Mouse (Mus musculus): ENCODE results near the gene Shisa7. TPM values are rescaled to one million over a fixed set of nuclear protein-coding genes. Genes with fewer than 3 reads are reported as not detected.

The Shisa7 gene
- polyA plus RNA-seq (2015; fragmentation: Nextera tagmentation; extraction: Ambion mirVana): 0.04 TPM in 1 of 2 replicates, not detected in the other

DNA sequence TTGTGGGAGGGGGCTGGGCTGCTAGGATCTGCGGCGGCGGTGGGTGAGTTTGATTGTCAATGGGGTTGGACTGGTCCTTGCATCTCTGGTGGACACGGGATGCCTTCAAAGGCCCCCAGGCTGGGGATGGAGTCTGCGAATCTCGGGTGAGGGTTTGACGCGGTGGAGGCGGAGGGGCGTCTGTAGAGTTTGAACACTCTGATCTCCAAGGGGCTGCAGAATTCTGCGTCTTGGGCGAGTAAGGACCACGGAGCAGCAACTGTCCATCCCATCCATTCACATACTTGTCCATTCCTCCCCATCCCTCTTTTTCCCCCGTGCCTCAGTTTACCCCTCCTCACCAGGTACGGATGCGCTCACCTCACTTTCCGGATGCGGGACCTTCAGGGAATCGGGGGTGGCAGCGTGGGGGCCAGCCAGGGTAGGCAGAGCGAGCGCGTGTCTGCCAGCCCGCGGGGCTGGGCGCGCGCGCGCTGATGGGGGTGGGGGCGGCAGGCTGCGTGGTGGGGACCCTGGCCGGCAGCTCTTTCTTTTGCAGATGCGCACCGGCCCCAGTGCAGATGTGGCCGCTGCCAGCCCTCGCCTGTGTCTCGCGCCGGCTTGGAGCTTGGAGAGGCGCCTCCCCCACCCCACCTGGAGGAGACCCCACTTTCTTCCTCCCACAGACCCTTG lies at the start of gene Shisa7:
TSS of gene Shisa7 (minus strand) at position 452 of the 672 bp plus-strand sequence.

DNA sequence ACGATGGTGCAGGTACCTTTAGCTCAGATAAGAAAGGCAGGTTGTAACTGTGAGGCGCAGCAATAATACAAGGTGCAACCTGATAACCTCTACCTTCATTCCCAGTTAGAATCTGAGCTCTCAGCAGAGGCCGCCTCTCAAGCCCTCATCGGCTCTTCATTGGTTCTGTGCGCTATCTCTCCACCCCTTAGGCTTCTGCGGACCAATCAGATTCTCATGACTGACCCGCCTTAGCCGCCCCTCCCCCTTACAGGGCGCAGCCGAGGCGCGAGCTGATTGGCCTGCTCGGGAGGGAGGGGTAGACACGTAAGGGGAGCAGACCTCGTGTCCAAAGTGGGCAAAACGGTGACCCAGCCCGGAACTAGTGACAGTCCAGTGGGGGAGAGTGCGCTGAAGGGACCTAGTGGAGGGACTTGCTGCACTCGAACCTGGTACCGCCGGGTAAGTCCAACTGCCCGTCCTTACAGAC lies 32.3 kb upstream of the Shisa7 start, which contains the start of gene Isoc2a:
TSS of gene Isoc2a (plus strand) at position 401 of the 469 bp plus-strand sequence.

DNA sequence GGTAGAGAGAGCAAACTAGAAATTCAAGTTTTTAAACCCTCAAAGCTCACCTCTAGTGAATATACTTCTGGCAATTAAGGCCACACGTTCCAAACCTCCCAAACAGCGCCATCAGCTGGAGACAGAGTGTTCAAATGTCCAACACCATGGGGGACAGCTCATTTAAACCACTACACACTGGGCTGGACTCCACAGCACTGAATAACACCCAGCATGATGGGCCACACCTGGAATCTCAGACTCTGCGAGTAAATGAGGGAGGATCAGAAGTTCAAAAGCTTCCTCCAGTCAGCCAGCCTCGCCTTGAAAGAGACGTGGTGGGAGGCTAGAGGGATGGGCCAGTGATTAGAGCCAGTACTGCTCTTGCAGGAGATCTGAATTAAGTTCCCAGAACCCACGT lies 25.6 kb upstream of the Shisa7 start, which contains the start of gene Isoc2b:
TSS of gene Isoc2b (minus strand) at position 126 of the 400 bp plus-strand sequence.

DNA sequence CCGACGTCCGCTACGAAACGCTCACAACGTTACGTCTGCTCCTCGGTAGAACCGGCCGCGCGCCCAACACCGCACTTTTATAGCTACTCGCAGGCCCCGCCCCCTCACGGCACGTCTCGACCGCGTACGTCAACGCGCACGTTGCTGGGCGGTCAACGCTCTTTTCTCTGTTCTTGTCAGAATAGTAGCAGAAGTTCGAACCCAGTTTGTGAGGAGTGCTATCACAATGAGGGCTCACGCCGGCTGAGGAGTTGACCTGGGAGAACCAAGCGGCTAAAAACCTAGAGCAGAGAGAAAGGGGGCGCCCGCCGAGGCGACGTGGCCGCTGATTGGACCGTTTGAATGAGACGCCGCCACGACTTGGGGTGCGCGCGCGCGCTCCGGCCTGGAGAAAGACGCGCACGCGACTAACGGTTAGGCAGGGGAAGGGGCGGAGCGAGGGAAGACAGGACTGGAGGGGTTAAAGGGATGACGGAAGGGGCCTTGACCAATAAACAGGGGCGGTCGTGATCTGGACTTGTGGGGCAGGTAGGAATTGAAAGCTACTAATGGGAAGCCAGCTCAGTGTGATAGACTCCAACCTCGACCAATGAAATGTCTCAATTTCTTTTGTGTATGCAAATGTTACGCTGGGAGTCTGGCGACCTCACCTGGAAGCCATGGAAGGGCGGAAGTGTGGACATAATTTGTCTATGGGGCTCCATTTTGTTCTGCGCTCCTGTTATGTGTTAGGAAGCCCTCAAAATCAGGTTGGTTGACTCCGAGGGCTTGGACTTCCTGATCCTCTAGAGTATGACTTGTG lies 32.0 kb downstream of the Shisa7 start, which contains the start of gene Ube2s:
TSS of gene Ube2s (minus strand) at position 288 of the 802 bp plus-strand sequence.

DNA sequence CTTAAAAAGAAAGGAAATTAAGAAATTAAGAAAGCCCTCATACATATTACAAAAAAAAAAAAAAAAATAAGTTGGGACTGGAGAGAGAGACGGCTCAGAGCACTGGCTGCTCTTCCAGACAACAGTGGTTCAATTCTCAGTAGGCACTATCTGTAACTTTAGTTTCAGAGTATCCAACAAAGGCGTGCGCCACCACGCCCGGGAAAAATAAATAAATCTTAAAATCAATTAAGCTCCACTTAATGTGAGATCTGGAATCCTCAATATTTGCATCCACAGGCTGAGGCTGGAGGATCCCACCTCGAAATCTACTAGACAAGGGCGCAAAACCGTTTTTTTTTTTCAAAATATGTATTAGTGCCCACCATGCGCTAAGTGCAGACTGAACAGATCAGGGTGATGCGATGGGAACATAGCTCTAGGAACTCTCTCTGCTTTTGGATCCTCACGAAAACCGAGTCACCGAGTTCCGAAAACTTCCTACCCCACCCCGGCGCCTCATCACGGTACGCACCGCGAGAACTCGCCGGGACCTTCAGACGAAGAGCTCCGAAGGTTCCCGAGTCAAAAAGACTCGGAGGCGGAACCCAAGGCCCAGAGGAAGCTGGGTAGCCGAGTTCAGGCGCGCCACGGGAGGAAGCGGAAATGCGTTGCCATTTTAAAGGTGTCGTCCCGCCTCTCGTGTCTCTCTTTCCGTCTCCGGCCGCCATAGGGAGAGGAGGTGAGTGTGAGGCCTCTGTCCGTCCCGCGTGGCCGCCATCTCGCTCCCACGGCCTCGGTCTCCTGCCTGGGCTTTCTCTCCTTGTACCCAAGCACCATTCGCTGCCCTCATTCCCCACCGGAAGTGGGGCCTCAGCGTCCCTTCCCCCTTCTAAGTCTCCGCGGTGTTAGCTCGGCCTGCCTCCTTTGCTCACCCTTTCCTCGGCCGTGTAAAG lies 52.0 kb downstream of the Shisa7 start, which contains the start of gene Rpl28:
TSS of gene Rpl28 (plus strand) at position 597 of the 935 bp plus-strand sequence.

DNA sequence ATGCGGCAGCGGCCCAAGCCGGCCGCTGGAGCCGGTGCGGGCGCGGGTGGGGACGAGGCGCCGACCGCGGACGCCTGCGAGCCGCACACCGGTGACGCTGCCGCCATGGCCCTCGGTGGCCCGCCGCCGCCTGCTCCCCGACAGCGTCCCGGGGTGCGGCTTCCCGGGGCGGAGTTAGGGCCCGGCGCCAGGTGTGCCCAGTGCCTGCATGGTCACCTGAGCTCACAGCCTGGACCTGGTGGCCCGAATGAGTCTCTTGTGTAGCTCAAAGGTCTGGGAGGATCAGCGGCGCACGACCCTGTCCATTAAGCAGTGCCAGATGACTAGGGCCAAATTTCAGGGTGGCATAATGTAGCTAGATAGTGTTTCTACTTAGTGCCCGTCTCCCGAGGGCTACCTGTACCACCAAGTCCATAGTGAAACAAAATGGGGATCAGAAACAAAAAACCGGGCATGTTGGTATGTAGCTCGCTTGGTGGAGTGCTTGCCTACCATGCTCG lies 55.0 kb downstream of the Shisa7 start, which contains the start of gene Tmem238:
TSS of gene Tmem238 (minus strand) at position 221 of the 500 bp plus-strand sequence.

DNA sequence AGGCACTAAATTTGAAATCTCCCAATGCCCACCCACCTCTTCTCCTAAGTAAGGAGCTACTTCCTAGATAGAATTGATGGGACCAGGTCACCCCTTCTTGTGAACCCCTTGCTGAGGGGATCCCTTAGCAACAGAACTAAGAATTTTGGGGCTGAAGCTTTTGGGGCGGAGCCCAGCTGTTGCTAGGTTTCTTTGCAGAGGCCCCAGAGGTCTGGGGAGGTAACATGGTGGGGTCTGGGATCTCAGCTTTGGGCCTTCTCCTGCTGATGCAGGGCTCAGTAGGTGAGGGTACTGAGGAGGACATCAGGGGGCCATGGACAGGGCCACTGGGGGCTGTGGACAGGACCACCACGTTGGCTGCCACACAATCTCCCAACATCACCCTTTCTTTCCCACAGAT lies 61.7 kb downstream of the Shisa7 start, which contains the start of the genes Il11 and Tmem190:
TSS of gene Il11 (minus strand) at position 101 of the 400 bp plus-strand sequence.
TSS of gene Tmem190 (plus strand) at position 179 of the 400 bp plus-strand sequence.

Other genes starting within 250 kb of the Shisa7 start
- gene Ptprh, start 240.7 kb downstream of the Shisa7 start, polyA plus RNA-seq (2015; fragmentation: Nextera tagmentation; extraction: Ambion mirVana): not detected in 2 replicates
- 12.8 and 16.5 TPM in 2 replicates for gene Tmem86b, start 213.3 kb downstream of the Shisa7 start, polyA plus RNA-seq (2015; fragmentation: Nextera tagmentation; extraction: Ambion mirVana)
- 9.6 and 9.8 TPM in 2 replicates for gene Ppp6r1, start 185.7 kb downstream of the Shisa7 start, polyA plus RNA-seq (2015; fragmentation: Nextera tagmentation; extraction: Ambion mirVana)
- 62.4 and 63.5 TPM in 2 replicates for gene Hspbp1, start 159.6 kb downstream of the Shisa7 start, polyA plus RNA-seq (2015; fragmentation: Nextera tagmentation; extraction: Ambion mirVana)
- gene Brsk1, start 154.1 kb downstream of the Shisa7 start, polyA plus RNA-seq (2015; fragmentation: Nextera tagmentation; extraction: Ambion mirVana): 0.45 and 0.54 TPM in 2 replicates
- gene Tmem150b, start 119.4 kb downstream of the Shisa7 start, polyA plus RNA-seq (2015; fragmentation: Nextera tagmentation; extraction: Ambion mirVana): 0.69 and 0.80 TPM in 2 replicates
- 65.7 and 81.8 TPM in 2 replicates for gene Kmt5c, start 104.6 kb downstream of the Shisa7 start, polyA plus RNA-seq (2015; fragmentation: Nextera tagmentation; extraction: Ambion mirVana)
- 157 and 188 TPM in 2 replicates for gene Cox6b2, start 91.6 kb downstream of the Shisa7 start, polyA plus RNA-seq (2015; fragmentation: Nextera tagmentation; extraction: Ambion mirVana)
- not detected in 2 replicates for gene Fam71e2, start 73.4 kb downstream of the Shisa7 start, polyA plus RNA-seq (2015; fragmentation: Nextera tagmentation; extraction: Ambion mirVana)
- gene Il11, start 61.8 kb downstream of the Shisa7 start, polyA plus RNA-seq (2015; fragmentation: Nextera tagmentation; extraction: Ambion mirVana): 0.12 and 0.15 TPM in 2 replicates
- gene Tmem190, start 61.8 kb downstream of the Shisa7 start, polyA plus RNA-seq (2015; fragmentation: Nextera tagmentation; extraction: Ambion mirVana): not detected in 2 replicates
- 22.1 and 25.2 TPM in 2 replicates for gene Tmem238, start 55.0 kb downstream of the Shisa7 start, polyA plus RNA-seq (2015; fragmentation: Nextera tagmentation; extraction: Ambion mirVana)
- 423 and 433 TPM in 2 replicates for gene Rpl28, start 51.8 kb downstream of the Shisa7 start, polyA plus RNA-seq (2015; fragmentation: Nextera tagmentation; extraction: Ambion mirVana)
- 251 and 289 TPM in 2 replicates for gene Ube2s, start 32.1 kb downstream of the Shisa7 start, polyA plus RNA-seq (2015; fragmentation: Nextera tagmentation; extraction: Ambion mirVana)
- 3.9 and 4.3 TPM in 2 replicates for gene Isoc2b, start 25.6 kb upstream of the Shisa7 start, polyA plus RNA-seq (2015; fragmentation: Nextera tagmentation; extraction: Ambion mirVana)
- gene Isoc2a, start 32.5 kb upstream of the Shisa7 start, polyA plus RNA-seq (2015; fragmentation: Nextera tagmentation; extraction: Ambion mirVana): 0.66 and 0.74 TPM in 2 replicates
- not detected in 2 replicates for gene Gm36210, start 61.8 kb upstream of the Shisa7 start, polyA plus RNA-seq (2015; fragmentation: Nextera tagmentation; extraction: Ambion mirVana)
- gene Zfp628, start 70.5 kb upstream of the Shisa7 start, polyA plus RNA-seq (2015; fragmentation: Nextera tagmentation; extraction: Ambion mirVana): 2.2 and 2.6 TPM in 2 replicates
- gene Nat14, start 77.3 kb upstream of the Shisa7 start, polyA plus RNA-seq (2015; fragmentation: Nextera tagmentation; extraction: Ambion mirVana): 0.62 and 0.71 TPM in 2 replicates
- gene Ssc5d, start 81.1 kb upstream of the Shisa7 start, polyA plus RNA-seq (2015; fragmentation: Nextera tagmentation; extraction: Ambion mirVana): 0.30 and 0.31 TPM in 2 replicates
- not detected in 2 replicates for gene Sbk2, start 119.7 kb upstream of the Shisa7 start, polyA plus RNA-seq (2015; fragmentation: Nextera tagmentation; extraction: Ambion mirVana)
- gene Sbk3, start 126.5 kb upstream of the Shisa7 start, polyA plus RNA-seq (2015; fragmentation: Nextera tagmentation; extraction: Ambion mirVana): not detected in 2 replicates
- 6.4 and 9.8 TPM in 2 replicates for gene Zfp579, start 151.5 kb upstream of the Shisa7 start, polyA plus RNA-seq (2015; fragmentation: Nextera tagmentation; extraction: Ambion mirVana)
- 10.6 and 10.8 TPM in 2 replicates for gene Zfp524, start 169.7 kb upstream of the Shisa7 start, polyA plus RNA-seq (2015; fragmentation: Nextera tagmentation; extraction: Ambion mirVana)
- 14.5 and 16.2 TPM in 2 replicates for gene Fiz1, start 170.0 kb upstream of the Shisa7 start, polyA plus RNA-seq (2015; fragmentation: Nextera tagmentation; extraction: Ambion mirVana)
- 3.6 and 5.3 TPM in 2 replicates for gene Gm44973, start 170.8 kb upstream of the Shisa7 start, polyA plus RNA-seq (2015; fragmentation: Nextera tagmentation; extraction: Ambion mirVana)
- 2.8 and 4.2 TPM in 2 replicates for gene Zfp865, start 175.7 kb upstream of the Shisa7 start, polyA plus RNA-seq (2015; fragmentation: Nextera tagmentation; extraction: Ambion mirVana)
- gene Ccdc106, start 175.9 kb upstream of the Shisa7 start, polyA plus RNA-seq (2015; fragmentation: Nextera tagmentation; extraction: Ambion mirVana): 0.67 and 0.95 TPM in 2 replicates
- not detected in 2 replicates for gene 4632433K11Rik, start 189.4 kb upstream of the Shisa7 start, polyA plus RNA-seq (2015; fragmentation: Nextera tagmentation; extraction: Ambion mirVana)
- gene Zfp784, start 193.8 kb upstream of the Shisa7 start, polyA plus RNA-seq (2015; fragmentation: Nextera tagmentation; extraction: Ambion mirVana): 1.7 and 2.3 TPM in 2 replicates
- gene Zfp580, start 206.8 kb upstream of the Shisa7 start, polyA plus RNA-seq (2015; fragmentation: Nextera tagmentation; extraction: Ambion mirVana): 6.8 and 10.0 TPM in 2 replicates
- gene U2af2, start 217.4 kb upstream of the Shisa7 start, polyA plus RNA-seq (2015; fragmentation: Nextera tagmentation; extraction: Ambion mirVana): 82.2 and 85.4 TPM in 2 replicates
- 68.8 and 71.1 TPM in 2 replicates for gene Epn1, start 235.5 kb upstream of the Shisa7 start, polyA plus RNA-seq (2015; fragmentation: Nextera tagmentation; extraction: Ambion mirVana)

Data from spleen, postnatal 0 days (tissue).